Mouse (Mus musculus): ENCODE results near the gene Sbds.

The Sbds gene

DNA sequence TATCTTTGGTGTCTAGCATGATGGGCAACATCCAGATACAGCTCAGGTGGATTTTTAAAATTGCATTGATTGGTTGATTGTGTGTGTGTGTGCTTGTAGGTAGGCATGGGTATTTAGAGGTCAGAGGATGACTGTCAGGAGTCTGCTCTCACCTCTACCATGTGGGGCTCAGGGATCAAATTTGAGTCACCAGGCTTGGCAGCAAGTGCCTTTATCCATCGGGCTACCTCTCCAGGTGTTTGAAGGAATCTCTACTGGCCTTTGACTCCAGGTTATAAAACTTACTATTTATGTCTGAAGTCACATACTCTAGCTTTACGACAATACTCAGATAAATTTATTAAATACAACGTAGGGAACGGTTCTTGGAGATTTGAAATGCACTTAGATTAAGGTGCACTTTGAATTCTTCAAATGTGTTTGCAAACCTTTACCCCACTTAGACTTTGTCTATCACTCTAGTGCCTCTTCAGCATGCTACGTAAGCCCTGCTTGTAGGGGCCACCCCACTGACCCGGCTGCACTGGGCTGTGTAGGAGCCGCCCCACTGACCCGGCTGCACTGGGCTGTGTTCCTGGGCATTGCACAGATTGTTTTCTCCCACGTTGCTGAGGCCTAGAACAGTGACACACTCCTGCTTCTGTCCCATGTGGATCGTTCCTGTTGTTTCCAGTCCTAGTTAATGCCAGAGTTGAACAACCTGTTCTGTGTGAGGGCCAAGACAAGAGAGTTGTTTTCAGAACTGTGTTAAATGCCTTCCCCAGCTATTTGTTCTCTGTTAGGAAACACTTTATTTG lies 54.9 kb downstream of the Sbds start:
- no peak for DNase-seq (ENCODE audit: low read depth, low spot score)

GRCm38 (mm10) chr5:130197981-130198380 lies 57.3 kb downstream of the Sbds start:
- no peak for DNase-seq (ENCODE audit: low read depth, low spot score)

GRCm38 (mm10) chr5:130197454-130197853 lies 57.9 kb downstream of the Sbds start:
- DNase-seq (ENCODE audit: low read depth, low spot score): no peak

DNA sequence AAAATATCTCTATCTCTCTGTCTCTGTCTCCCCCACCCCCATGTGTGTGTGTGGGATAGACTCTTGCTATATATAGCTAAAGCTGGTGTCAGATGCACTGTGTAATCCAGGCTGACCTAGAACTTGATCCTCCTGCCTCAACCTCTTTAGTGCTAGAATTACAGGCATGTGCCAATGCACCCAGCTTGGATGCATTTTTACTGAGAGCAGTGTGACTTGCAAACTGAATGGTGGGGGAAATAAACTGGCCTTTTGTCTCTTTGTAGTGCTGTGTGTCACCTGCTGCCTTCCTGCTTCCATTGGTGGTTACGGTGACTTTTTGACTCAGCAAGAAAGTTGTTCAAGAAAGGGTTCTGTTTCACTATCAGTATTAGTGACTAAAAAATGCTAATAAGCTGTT lies 59.0 kb downstream of the Sbds start:
- no peak for DNase-seq (ENCODE audit: low read depth, low spot score)

Measured in ES-CJ7 (cell line).